Mouse (Mus musculus) embryonic fibroblast, embryonic 13.5 days (primary cell): ENCODE data around the gene Abce1.

Source experiments
- CTCF ChIP-seq: IDR thresholded peaks from 2 replicates; pipeline ENCODE4 v1.5.1; 2011; ENCODE audit warnings: mild to moderate bottlenecking, control low read depth, low read length, moderate library complexity, borderline replicate concordance; ENCODE audit not compliant: insufficient read depth
- POLR2A ChIP-seq: IDR thresholded peaks from 2 replicates; pipeline ENCODE4 v1.6.1; 2011; ENCODE audit warnings: low read depth, mild to moderate bottlenecking, control low read depth, low read length, moderate library complexity

- no peak for TF ChIP-seq CTCF
- no peak for TF ChIP-seq POLR2A
Observed at GRCm38 (mm10) chr8:79653736-79654135, 57.8 kb downstream of the Abce1 start.
